ENCODE assay signal across 9 mouse cellular contexts in genomic region chr1:62743064-62743694, GRCm38 (mm10). TPM values are rescaled to one million over a fixed set of nuclear protein-coding genes. Genes with fewer than 3 reads are reported as not detected.
A peak's percentile ranks its signal among the peaks of the same experiment; 100 is the strongest.
DNase-seq lines count a peak whose midpoint lies in the region; ATAC-seq and TF ChIP-seq lines count a peak whose summit lies in the region.
"Had no signal": no experiment of that assay in that cellular context is flagged by ENCODE, and none has a peak within 500 bp of the region (broad histone marks: within the 10 kb centered on the region; RNA-seq: fewer than 3 reads in every experiment).

No protein-coding gene starts in this region.

- 28% methylated on average over 8 of the region's 8 CpGs for WGBS in kidney, postnatal 0 days
- 14% methylated on average over 8 of the region's 8 CpGs for WGBS in hindbrain, embryonic 13.5 days
- 9% methylated on average over 8 of the region's 8 CpGs for WGBS in neural tube, embryonic 14.5 days

- H3K4me2 ChIP-seq in kidney, postnatal 0 days (ENCODE audit: low read length), result no peak overlapping the region
- no peak overlapping the region for H3K4me2 ChIP-seq in hindbrain, embryonic 13.5 days
- H3K4me2 ChIP-seq in neural tube, embryonic 14.5 days (ENCODE audit: low read depth, low read length), result no peak overlapping the region

- no peaks in the 10 kb centered on the region for H3K9me3 ChIP-seq in kidney, postnatal 0 days (replicated peaks; ENCODE audit: low read length)
- no peaks in the 10 kb centered on the region for H3K9me3 ChIP-seq in hindbrain, embryonic 13.5 days
- no peaks in the 10 kb centered on the region for H3K9me3 ChIP-seq in neural tube, embryonic 14.5 days (ENCODE audit: control insufficient read depth, low read length)

- H3K36me3 ChIP-seq in kidney, postnatal 0 days (ENCODE audit: insufficient read depth, low read length), result 0 out of 2 replicates have a peak, but pooled peaks cover 2% of the 10 kb centered on the region
- H3K36me3 ChIP-seq in hindbrain, embryonic 13.5 days, result peaks cover 62% of the 10 kb centered on the region
- peaks cover 13% of the 10 kb centered on the region; the same call in 1 of the 2 replicates for H3K36me3 ChIP-seq in neural tube, embryonic 14.5 days (ENCODE audit: control insufficient read depth, insufficient read depth, low read length)

- H3K9ac ChIP-seq in kidney, postnatal 0 days (ENCODE audit: low read depth, low read length), result no peak overlapping the region
- H3K9ac ChIP-seq in hindbrain, embryonic 13.5 days, result no peak overlapping the region; the same call in 1 of the 2 replicates
- no peak overlapping the region for H3K9ac ChIP-seq in neural tube, embryonic 14.5 days (replicated peaks; ENCODE audit: low read depth, low read length)

- TF ChIP-seq CTCF in kidney, postnatal 0 days (IDR thresholded peaks at IDR 0.05; ENCODE audit: low read depth), result peak; percentile 17; the same call in 1 of the 2 replicates

- ATAC-seq in kidney, postnatal 0 days (replicated peaks; ENCODE audit: low FRiP score, low read depth), result 0 out of 2 replicates have a peak, but pooled peaks have one; percentile 17
- 0 out of 2 replicates have a peak, but pooled peaks have one; percentile 24 for ATAC-seq in hindbrain, embryonic 13.5 days (ENCODE audit: low FRiP score)
- peak; percentile 69; the same call in 1 of the 2 replicates for ATAC-seq in neural tube, embryonic 14.5 days (ENCODE audit: low read depth)

- H3K27me3 ChIP-seq in kidney, postnatal 0 days (ENCODE audit: insufficient read depth, low read length), result no peaks in the 10 kb centered on the region
- H3K27me3 ChIP-seq in hindbrain, embryonic 13.5 days, result peaks cover 13% of the 10 kb centered on the region
- no peaks in the 10 kb centered on the region for H3K27me3 ChIP-seq in neural tube, embryonic 14.5 days (ENCODE audit: control insufficient read depth, insufficient read depth, low read length)

- H3K27ac ChIP-seq in kidney, postnatal 0 days, result no peak overlapping the region
- H3K27ac ChIP-seq in hindbrain, embryonic 13.5 days, result peak overlapping the region; percentile 31; the same call in 1 of the 2 replicates
- peak overlapping the region; percentile 35; the same call in 1 of the 2 replicates for H3K27ac ChIP-seq in neural tube, embryonic 14.5 days (ENCODE audit: low read depth, low read length)

- no peak for DNase-seq in kidney, postnatal 0 days (ENCODE audit: low spot score)
- no peak for DNase-seq in kidney, adult 18-20 months
- DNase-seq in embryo, embryonic 10.5 days (ENCODE audit: low spot score), result peak; percentile 73
- no peak for DNase-seq in thymus, postnatal 0 days (ENCODE audit: low spot score)
- no peak for DNase-seq in right cerebral cortex, postnatal 4 days
- no peak for DNase-seq in lung, adult 18-20 months
- DNase-seq: kidney, postnatal 14 days had no signal

- no peaks in the 10 kb centered on the region for H3K4me1 ChIP-seq in kidney, postnatal 0 days (replicated peaks; ENCODE audit: insufficient read depth, low read length)
- peaks cover 18% of the 10 kb centered on the region for H3K4me1 ChIP-seq in hindbrain, embryonic 13.5 days (replicated peaks)
- H3K4me1 ChIP-seq in neural tube, embryonic 14.5 days (ENCODE audit: control insufficient read depth, insufficient read depth, low read length), result no peaks in the 10 kb centered on the region; the same call in 1 of the 2 replicates

- no peak overlapping the region for H3K4me3 ChIP-seq in kidney, postnatal 0 days (replicated peaks; ENCODE audit: low read depth, low read length)
- H3K4me3 ChIP-seq in hindbrain, embryonic 13.5 days, result no peak overlapping the region
- no peak overlapping the region for H3K4me3 ChIP-seq in neural tube, embryonic 14.5 days (ENCODE audit: low read depth, low read length)

RNA-seq across cellular contexts. Expression of gene Nrp2, which starts 40.1 kb away (rescaled TPM):
- 5.4 and 5.6 TPM in 2 replicates for polyA plus RNA-seq in kidney, postnatal 0 days (2015; fragmentation: Nextera tagmentation; extraction: Ambion mirVana)
- 34.8 and 35.7 TPM in 2 replicates for polyA plus RNA-seq in hindbrain, embryonic 13.5 days (2015; fragmentation: Nextera tagmentation; extraction: Ambion mirVana)
- 35.8 and 39.4 TPM in 2 replicates for polyA plus RNA-seq in neural tube, embryonic 14.5 days (2014; fragmentation: Nextera tagmentation; extraction: Ambion mirVana)
- polyA plus RNA-seq in thymus, postnatal 0 days (2015; fragmentation: Nextera tagmentation; extraction: Ambion mirVana), result 1.6 and 1.7 TPM in 2 replicates

Comparison
In these comparisons a context has a peak if more than half of its experiments do, and no peak if none do; other contexts are left out.
1. ATAC-seq: peak in every context shown above with its lines; median percentile 69 in neural tube, embryonic 14.5 days; 24 in hindbrain, embryonic 13.5 days; 17 in kidney, postnatal 0 days.